Mouse (Mus musculus) hindbrain, embryonic 11.5 days (tissue): Measurements from ENCODE around the gene Chrm4. TPM values are rescaled to one million over a fixed set of nuclear protein-coding genes. Genes with fewer than 3 reads are reported as not detected.

ENCODE experiments used
- ATAC-seq: fragments of 200-750 bp; cut with Nextera tagmentation; 2 replicates; pipeline ENCODE4 v1.8.0; 2017; ENCODE audit warnings: mild to moderate bottlenecking, moderate TSS enrichment, moderate library complexity; ENCODE audit not compliant: low FRiP score
- DNase-seq: peaks from one replicate; pipeline ENCODE4 v3.0.0-alpha.2; 2015; ENCODE audit warnings: low spot score
- H3K27ac ChIP-seq: fragments of 300-500 bp; sonication (generic); 2 replicates; pipeline ENCODE4 v1.5.1; 2014; ENCODE audit warnings: mild to moderate bottlenecking, low read depth, low read length
- H3K27me3 ChIP-seq: fragments of 300-500 bp; sonication (generic); 2 replicates; pipeline ENCODE4 v1.6.1; 2014; ENCODE audit warnings: mild to moderate bottlenecking, low read length, moderate library complexity, mixed read lengths; ENCODE audit not compliant: control insufficient read depth, insufficient read depth
- H3K36me3 ChIP-seq: fragments of 300-500 bp; sonication (generic); 2 replicates; pipeline ENCODE4 v1.6.1; 2014; ENCODE audit warnings: mild to moderate bottlenecking, low read length, moderate library complexity, mixed read lengths; ENCODE audit not compliant: control insufficient read depth, insufficient read depth
- H3K4me1 ChIP-seq: fragments of 300-500 bp; sonication (generic); replicated peaks from 2 replicates; pipeline ENCODE4 v1.6.1; 2014; ENCODE audit warnings: low read length, mixed read lengths; ENCODE audit not compliant: control insufficient read depth, insufficient read depth
- H3K4me2 ChIP-seq: fragments of 300-500 bp; sonication (generic); replicated peaks from 2 replicates; pipeline ENCODE4 v1.6.1; 2014; ENCODE audit warnings: mild to moderate bottlenecking, low read depth, low read length
- H3K4me3 ChIP-seq: fragments of 300-500 bp; sonication (generic); 2 replicates; pipeline ENCODE4 v1.5.1; 2014; ENCODE audit warnings: low read depth, low read length
- H3K9ac ChIP-seq: fragments of 300-500 bp; sonication (generic); 2 replicates; pipeline ENCODE4 v1.6.1; 2014; ENCODE audit warnings: low read depth, low read length
- H3K9me3 ChIP-seq: fragments of 300-500 bp; sonication (generic); 2 replicates; pipeline ENCODE4 v1.6.1; 2016; ENCODE audit warnings: low read length; ENCODE audit not compliant: control insufficient read depth
- WGBS: fragments of 180-500 bp; shearing (Covaris S2); extraction: QIAGEN DNeasy Blood & Tissue Kit; methylation state at CpG from one replicate; pipeline ENCODE4 v1.1.7; 2014; 5-methylcytosine and 5-hydroxymethylcytosine counted together
- polyA plus RNA-seq: library from polyadenylated mRNA; unstranded; fragments of >200 nt; fragmentation: Nextera tagmentation; extraction: Ambion mirVana; gene quantifications from 2 replicates; pipeline ENCODE4 v1.2.1, GENCODE M21; 2014

Chrm4 gene
- polyA plus RNA-seq, 1 experiment from 2014 or later, result 0.42 TPM

- Histone ChIP-seq H3K36me3 (no peaks in the 10 kb centered on the region), H3K4me1 (no peaks in the 10 kb centered on the region), H3K9me3 (no peaks in the 10 kb centered on the region), H3K4me3 (no peak overlapping the region), H3K27me3 (no peaks in the 10 kb centered on the region), H3K9ac (no peak overlapping the region), H3K27ac (no peak overlapping the region), H3K4me2 (no peak overlapping the region)
- 77% methylated on average over 5 of the region's 5 CpGs for WGBS
- no peak for ATAC-seq
- DNase-seq, result no peak
These were observed 24.7 kb upstream of the Chrm4 start for GRCm38 (mm10) chr2:91902336-91902735.

DNA sequence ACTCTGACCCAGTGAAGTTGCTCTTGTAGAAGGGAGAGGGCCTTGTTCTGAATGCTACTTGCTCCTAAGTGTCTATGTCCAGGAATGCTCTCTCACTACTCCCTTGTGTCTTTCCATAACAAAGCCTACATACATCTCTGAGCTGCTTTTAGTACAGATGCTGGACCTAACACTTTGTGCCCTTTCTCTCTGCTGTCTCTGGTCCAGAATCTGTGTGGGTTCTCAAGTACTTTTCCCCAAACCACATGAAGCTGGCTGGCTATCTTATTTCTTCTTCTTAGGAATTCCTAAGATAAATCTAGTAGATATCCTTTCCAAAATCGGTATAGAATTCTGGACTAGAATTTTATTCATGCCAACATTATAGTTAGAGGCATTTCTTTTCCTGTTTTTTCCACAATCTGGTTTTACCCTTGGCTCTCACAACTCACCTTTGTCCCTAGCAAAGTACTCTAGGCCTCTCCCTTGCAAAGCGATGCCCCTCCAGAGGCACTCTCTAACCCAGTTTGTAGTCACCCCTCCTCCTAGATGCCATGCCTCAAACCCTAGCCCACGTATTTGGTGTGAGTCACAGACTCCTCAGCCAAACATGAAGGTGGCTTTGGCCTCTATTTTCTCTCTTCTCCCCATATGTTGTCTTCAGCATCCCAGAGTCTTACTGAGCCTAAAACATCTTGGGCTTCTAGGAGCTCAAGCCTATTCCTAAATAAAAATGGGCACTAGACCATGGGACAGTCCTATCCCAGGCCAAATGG is 23.7 kb upstream of the Chrm4 start:
- Histone ChIP-seq H3K4me2 (no peak overlapping the region), H3K27ac (no peak overlapping the region), H3K9me3 (no peaks in the 10 kb centered on the region), H3K4me3 (no peak overlapping the region), H3K9ac (no peak overlapping the region), H3K27me3 (no peaks in the 10 kb centered on the region), H3K4me1 (no peaks in the 10 kb centered on the region), H3K36me3 (no peaks in the 10 kb centered on the region)
- ATAC-seq (no peak), DNase-seq (no peak)
- WGBS, result 87% methylated on average over 3 of the region's 3 CpGs

DNA sequence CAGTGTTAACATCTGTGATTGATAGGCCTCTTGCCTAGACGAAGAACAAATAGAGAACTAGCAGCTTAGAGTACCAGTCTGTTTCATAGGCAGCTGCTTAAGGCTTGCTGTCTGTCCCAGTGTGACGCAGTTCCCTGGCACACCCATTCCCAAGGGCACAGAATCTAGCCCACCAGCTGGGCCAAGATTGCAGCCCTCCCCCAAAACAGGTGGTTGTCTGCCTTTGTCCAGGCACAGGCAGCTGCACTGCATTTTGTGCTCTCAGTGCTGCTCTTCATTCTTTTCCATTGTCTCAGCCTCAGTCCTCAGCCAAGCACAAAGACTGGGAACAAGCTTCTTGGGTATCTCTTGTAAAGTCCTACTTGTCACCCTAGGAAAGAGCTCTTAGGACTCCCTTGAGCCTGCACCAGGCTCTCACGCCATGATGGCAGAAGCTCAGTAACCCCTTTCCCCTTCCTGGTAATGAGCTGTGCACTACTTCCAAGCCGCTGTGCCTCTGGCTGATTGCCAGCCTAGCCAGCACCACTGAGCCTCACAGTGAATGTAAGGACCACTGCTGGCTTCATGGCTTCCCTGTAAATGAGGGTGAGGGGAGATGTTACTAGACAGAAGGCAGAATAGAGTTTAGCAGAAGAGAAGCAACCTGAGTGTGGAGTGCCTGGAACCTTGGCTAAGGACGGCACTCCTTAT is 22.3 kb upstream of the Chrm4 start:
- ATAC-seq (no peak), DNase-seq (peak; percentile 16)
- Histone ChIP-seq H3K4me1 (no peaks in the 10 kb centered on the region), H3K4me2 (no peak overlapping the region), H3K9me3 (no peaks in the 10 kb centered on the region), H3K27ac (peak overlapping the region; percentile 45; the same call in 1 of the 2 replicates), H3K9ac (peak overlapping the region; percentile 20; the same call in 1 of the 2 replicates), H3K27me3 (no peaks in the 10 kb centered on the region), H3K4me3 (no peak overlapping the region), H3K36me3 (no peaks in the 10 kb centered on the region)
- WGBS, result 73% methylated on average over 5 of the region's 5 CpGs

- WGBS, result 98% methylated on average over 2 of the region's 2 CpGs
- no peak for ATAC-seq
- Histone ChIP-seq H3K4me2 (no peak overlapping the region), H3K27me3 (no peaks in the 10 kb centered on the region), H3K9ac (no peak overlapping the region), H3K9me3 (no peaks in the 10 kb centered on the region), H3K27ac (no peak overlapping the region), H3K4me1 (no peaks in the 10 kb centered on the region), H3K36me3 (no peaks in the 10 kb centered on the region), H3K4me3 (no peak overlapping the region)
- no peak for DNase-seq
These were observed 20.9 kb upstream of the Chrm4 start for GRCm38 (mm10) chr2:91906141-91906540.

GRCm38 (mm10) chr2:91912616-91913015 is 14.4 kb upstream of the Chrm4 start:
- DNase-seq (no peak), ATAC-seq (no peak)
- Histone ChIP-seq H3K4me3 (no peak overlapping the region), H3K27ac (no peak overlapping the region), H3K36me3 (peaks cover 13% of the 10 kb centered on the region), H3K9ac (no peak overlapping the region), H3K4me1 (no peaks in the 10 kb centered on the region), H3K27me3 (no peaks in the 10 kb centered on the region), H3K4me2 (no peak overlapping the region), H3K9me3 (no peaks in the 10 kb centered on the region)
- 87% methylated on average over 3 of the region's 3 CpGs for WGBS

DNA sequence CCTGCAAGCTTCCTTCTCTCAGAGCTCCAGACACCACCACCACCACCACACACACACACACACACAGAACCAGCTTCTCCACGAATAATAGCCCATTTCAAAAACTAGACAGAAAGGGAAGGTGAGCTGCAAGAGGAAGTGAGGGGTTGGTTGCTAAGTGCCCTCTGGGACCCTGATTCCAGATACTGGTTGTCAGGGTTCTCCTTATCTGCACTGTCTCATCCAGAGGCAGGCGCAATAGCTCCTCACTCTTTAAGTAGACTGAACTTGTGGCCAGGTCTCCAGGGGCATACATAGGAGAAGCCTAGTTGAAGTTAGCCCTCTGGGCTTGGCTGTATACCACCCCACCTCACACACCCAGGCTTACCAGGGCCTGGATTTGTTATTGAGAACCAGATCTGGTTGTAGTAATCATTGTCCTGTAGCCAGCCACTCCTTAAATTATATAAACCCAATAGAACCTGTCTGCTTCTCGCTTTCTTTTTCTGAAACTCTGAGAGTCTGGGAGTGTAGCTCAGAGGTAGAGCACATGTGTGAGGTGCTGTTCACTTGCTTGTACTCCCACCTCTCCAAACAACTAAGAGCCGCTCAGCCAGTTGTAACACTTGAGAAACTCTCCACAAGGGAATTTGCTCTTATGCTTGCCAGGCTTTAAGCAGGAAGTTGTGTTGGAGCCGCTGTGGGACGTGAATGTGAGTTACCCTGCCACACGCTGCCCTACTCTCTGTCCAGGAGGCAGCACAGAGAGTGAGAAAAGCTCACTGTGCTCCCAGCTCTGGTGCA is 13.5 kb upstream of the Chrm4 start:
- Histone ChIP-seq H3K36me3 (peaks cover 19% of the 10 kb centered on the region), H3K9ac (no peak overlapping the region), H3K9me3 (no peaks in the 10 kb centered on the region), H3K4me2 (no peak overlapping the region), H3K27me3 (no peaks in the 10 kb centered on the region), H3K27ac (no peak overlapping the region), H3K4me1 (no peaks in the 10 kb centered on the region), H3K4me3 (no peak overlapping the region)
- DNase-seq (no peak), ATAC-seq (no peak)
- WGBS, result 88% methylated on average over 7 of the region's 7 CpGs

DNA sequence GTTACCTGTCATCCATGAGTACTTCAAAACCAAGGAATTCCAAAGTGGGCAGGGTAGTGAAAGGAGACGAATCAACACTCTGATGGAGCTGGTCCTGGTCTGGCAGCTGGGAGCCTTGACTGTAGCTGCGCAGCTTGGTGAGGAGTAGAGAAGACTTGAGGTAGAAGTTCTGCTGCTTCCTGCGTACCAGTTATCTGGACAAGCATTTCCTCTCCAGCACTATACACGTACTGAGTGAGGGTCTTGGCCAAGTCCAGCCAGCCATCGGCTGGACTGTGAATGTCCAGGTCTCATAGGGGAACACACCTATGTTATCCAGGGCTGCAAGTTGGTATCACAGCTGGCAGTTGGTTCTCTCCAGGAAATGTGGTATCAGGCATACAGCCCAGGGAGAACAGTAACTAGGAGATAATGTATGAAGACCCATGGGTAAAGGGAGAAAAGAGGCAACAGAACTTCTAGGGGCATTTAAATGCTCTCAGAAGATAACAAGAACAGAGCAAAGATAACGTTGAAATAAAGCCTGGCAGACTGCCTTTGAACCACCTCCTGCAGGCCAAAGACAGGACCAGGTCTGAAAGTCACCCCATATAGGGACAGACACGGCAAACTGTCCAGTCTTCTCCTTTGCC is 10.6 kb upstream of the Chrm4 start:
- Histone ChIP-seq H3K9ac (no peak overlapping the region), H3K36me3 (peaks cover 19% of the 10 kb centered on the region), H3K9me3 (no peaks in the 10 kb centered on the region), H3K27ac (no peak overlapping the region), H3K4me3 (no peak overlapping the region), H3K4me2 (no peak overlapping the region), H3K4me1 (0 out of 2 replicates have a peak, but pooled peaks cover 2% of the 10 kb centered on the region), H3K27me3 (peaks cover 9% of the 10 kb centered on the region; the same call in 1 of the 2 replicates)
- WGBS, result 93% methylated on average over 7 of the region's 7 CpGs
- DNase-seq (no peak), ATAC-seq (no peak)

- 87% methylated on average over 7 of the region's 7 CpGs for WGBS
- Histone ChIP-seq H3K36me3 (peaks cover 15% of the 10 kb centered on the region), H3K4me2 (no peak overlapping the region), H3K9me3 (no peaks in the 10 kb centered on the region), H3K9ac (no peak overlapping the region), H3K27ac (no peak overlapping the region), H3K4me1 (0 out of 2 replicates have a peak, but pooled peaks cover 2% of the 10 kb centered on the region), H3K27me3 (peaks cover 13% of the 10 kb centered on the region), H3K4me3 (no peak overlapping the region)
- ATAC-seq (no peak), DNase-seq (no peak)
These were observed 10.0 kb upstream of the Chrm4 start for GRCm38 (mm10) chr2:91917096-91917495.
